Mouse (Mus musculus): Measurements from ENCODE around the gene Olfr457.

DNA sequence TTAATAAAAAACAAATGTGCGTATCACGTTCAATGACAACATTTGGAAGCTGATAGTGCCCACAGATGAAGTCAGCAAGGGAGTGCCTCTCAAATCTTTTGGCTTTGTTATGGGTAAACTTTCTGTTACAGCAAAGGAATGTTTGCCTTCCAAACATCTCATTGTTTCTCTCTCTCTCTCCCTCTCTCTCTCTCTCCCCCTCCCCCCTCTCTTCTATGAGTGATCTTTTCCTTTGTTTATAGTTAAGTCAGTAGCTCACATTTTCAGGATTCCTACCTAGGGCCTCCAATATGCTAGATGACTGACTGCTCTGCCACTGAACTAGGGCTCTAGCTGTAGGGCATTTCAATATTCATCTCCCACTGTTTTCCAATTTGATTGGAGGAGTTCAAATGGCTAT, 31.6 kb downstream of the Olfr457 start:
- no peak for TF ChIP-seq CTCF (IDR thresholded peaks at IDR 0.05; ENCODE audit: low read depth, low read length)
- TF ChIP-seq GATA1 (IDR thresholded peaks at IDR 0.05; ENCODE audit: borderline replicate concordance, low read length) = no peak
